ENCODE assay signal across 17 mouse cellular contexts in genomic region chr4:119632721-119633120, GRCm38 (mm10). TPM values are rescaled to one million over a fixed set of nuclear protein-coding genes. Genes with fewer than 3 reads are reported as not detected.
DNase-seq lines count a peak whose midpoint lies in the region; ATAC-seq and TF ChIP-seq lines count a peak whose summit lies in the region.
"Had no signal": no experiment of that assay in that cellular context is flagged by ENCODE, and none has a peak within 500 bp of the region (broad histone marks: within the 10 kb centered on the region; RNA-seq: fewer than 3 reads in every experiment).

No protein-coding gene starts in this region.

- peak overlapping the region; percentile 83 for H3K27ac ChIP-seq in heart, embryonic 10.5 days
- H3K27ac ChIP-seq in lung, embryonic 14.5 days (ENCODE audit: low read depth), result peak overlapping the region; percentile 24; the same call in 1 of the 2 replicates
- H3K27ac ChIP-seq in limb, embryonic 14.5 days (replicated peaks; ENCODE audit: low read depth, low read length), result 0 out of 2 replicates have a peak overlapping the region, but pooled peaks have one; percentile 19
- H3K27ac ChIP-seq: embryonic facial prominence, embryonic 12.5 days; kidney, postnatal 0 days; stomach, embryonic 15.5 days had no signal

- H3K9ac ChIP-seq in lung, embryonic 14.5 days, result no peak overlapping the region
- no peak overlapping the region for H3K9ac ChIP-seq in limb, embryonic 14.5 days (ENCODE audit: low read depth, low read length, severe bottlenecking)
- H3K9ac ChIP-seq: embryonic facial prominence, embryonic 12.5 days; stomach, embryonic 15.5 days had no signal

- no peak for DNase-seq in heart, embryonic 10.5 days (ENCODE audit: low spot score)
- DNase-seq in heart, adult 11 months, result no peak
- DNase-seq in lung, embryonic 14.5 days, result no peak
- DNase-seq in lung, postnatal 14 days, result no peak
- DNase-seq in brain, adult 2 months (ENCODE audit: low read depth, low spot score), result peak; percentile 37
- no peak for DNase-seq in limb, embryonic 14.5 days (ENCODE audit: low spot score)
- no peak for DNase-seq in ovary, postnatal 14 days (ENCODE audit: low spot score)
- DNase-seq: liver; thymus, postnatal 4 days had no signal

- no peak for ATAC-seq in lung, embryonic 14.5 days (ENCODE audit: insufficient read depth)
- ATAC-seq in limb, embryonic 14.5 days (ENCODE audit: low FRiP score, low read depth), result no peak
- no peak for ATAC-seq in activated CD4-positive, CD25-positive, alpha-beta regulatory T cell, adult 4 months

- no peak for TF ChIP-seq CTCF in lung, embryonic 14.5 days (IDR thresholded peaks at IDR 0.05; ENCODE audit: low read depth)

- peaks cover 14% of the 10 kb centered on the region for H3K36me3 ChIP-seq in heart, embryonic 10.5 days
- H3K36me3 ChIP-seq in lung, embryonic 14.5 days (ENCODE audit: insufficient read depth), result peaks cover 16% of the 10 kb centered on the region
- peaks cover 7% of the 10 kb centered on the region for H3K36me3 ChIP-seq in limb, embryonic 14.5 days (ENCODE audit: control insufficient read depth, insufficient read depth, low read length)

- TF ChIP-seq POLR2A in limb, embryonic 14.5 days (IDR thresholded peaks at IDR 0.05; ENCODE audit: borderline replicate concordance, extremely low read depth, insufficient read depth, insufficient read length), result no peak

- 28% methylated on average over 7 of the region's 7 CpGs for WGBS in heart, embryonic 10.5 days
- WGBS in lung, embryonic 14.5 days, result 49% methylated on average over 7 of the region's 7 CpGs
- 74% methylated on average over 7 of the region's 7 CpGs for WGBS in limb, embryonic 14.5 days

- H3K4me2 ChIP-seq in lung, embryonic 14.5 days, result no peak overlapping the region
- no peak overlapping the region for H3K4me2 ChIP-seq in limb, embryonic 14.5 days (replicated peaks; ENCODE audit: low read depth, low read length, severe bottlenecking)
- H3K4me2 ChIP-seq: embryonic facial prominence, embryonic 12.5 days; stomach, embryonic 15.5 days had no signal

- H3K27me3 ChIP-seq in heart, embryonic 10.5 days (ENCODE audit: insufficient read depth, poor library complexity, severe bottlenecking), result no peaks in the 10 kb centered on the region
- no peaks in the 10 kb centered on the region for H3K27me3 ChIP-seq in lung, embryonic 14.5 days (ENCODE audit: insufficient read depth, low read length)
- H3K27me3 ChIP-seq in limb, embryonic 14.5 days (ENCODE audit: control insufficient read depth, insufficient read depth, low read length), result no peaks in the 10 kb centered on the region
- H3K27me3 ChIP-seq: embryonic facial prominence, embryonic 12.5 days; stomach, embryonic 15.5 days had no signal

- no peaks in the 10 kb centered on the region for H3K9me3 ChIP-seq in heart, embryonic 10.5 days
- no peaks in the 10 kb centered on the region for H3K9me3 ChIP-seq in lung, embryonic 14.5 days (ENCODE audit: low read depth, low read length)
- no peaks in the 10 kb centered on the region for H3K9me3 ChIP-seq in limb, embryonic 14.5 days (ENCODE audit: control insufficient read depth, low read length)
- H3K9me3 ChIP-seq: embryonic facial prominence, embryonic 12.5 days; megakaryocyte, embryonic 14.5 days; stomach, embryonic 15.5 days had no signal

- peaks cover 75% of the 10 kb centered on the region for H3K4me1 ChIP-seq in heart, embryonic 10.5 days
- peaks cover 4% of the 10 kb centered on the region; the same call in 1 of the 2 replicates for H3K4me1 ChIP-seq in lung, embryonic 14.5 days (ENCODE audit: insufficient read depth)
- H3K4me1 ChIP-seq in limb, embryonic 14.5 days (ENCODE audit: control insufficient read depth, insufficient read depth, low read length), result no peaks in the 10 kb centered on the region
- H3K4me1 ChIP-seq: embryonic facial prominence, embryonic 12.5 days had no signal

- H3K4me3 ChIP-seq in heart, embryonic 10.5 days, result no peak overlapping the region
- no peak overlapping the region for H3K4me3 ChIP-seq in lung, embryonic 14.5 days (ENCODE audit: low read depth, low read length)
- no peak overlapping the region for H3K4me3 ChIP-seq in limb, embryonic 14.5 days (replicated peaks; ENCODE audit: low read length)
- H3K4me3 ChIP-seq: embryonic facial prominence, embryonic 12.5 days; megakaryocyte, embryonic 14.5 days; stomach, embryonic 15.5 days had no signal

RNA-seq across cellular contexts. Expression of gene Guca2a, which starts 4.8 kb away (rescaled TPM):
- polyA plus RNA-seq in heart, embryonic 10.5 days (2016; fragmentation: Nextera tagmentation; extraction: Ambion mirVana), result 0.26 TPM in 1 of 2 replicates, not detected in the other
- 0.45 TPM in 1 of 2 replicates, not detected in the other for polyA plus RNA-seq in lung, embryonic 14.5 days (2014; fragmentation: Nextera tagmentation; extraction: Ambion mirVana)
- not detected in 2 replicates for polyA plus RNA-seq in limb, embryonic 14.5 days (2012; rRNA removed)
- not detected in 2 replicates for polyA plus RNA-seq in limb, embryonic 14.5 days (2014; fragmentation: Nextera tagmentation; extraction: Ambion mirVana)
- not detected for polyA plus RNA-seq in activated CD4-positive, CD25-positive, alpha-beta regulatory T cell, adult 4 months (2017; shearing (Covaris generic))
- polyA plus RNA-seq: embryonic facial prominence, embryonic 12.5 days; frontal cortex, adult 2 months; neural tube, embryonic 14.5 days had no signal

RNA-seq across cellular contexts. Expression of gene Guca2b, which starts 26.0 kb away (rescaled TPM):
- polyA plus RNA-seq in heart, embryonic 10.5 days (2016; fragmentation: Nextera tagmentation; extraction: Ambion mirVana), result not detected in 2 replicates
- polyA plus RNA-seq in lung, embryonic 14.5 days (2014; fragmentation: Nextera tagmentation; extraction: Ambion mirVana), result not detected in 2 replicates
- 3.6 TPM in 1 of 2 replicates, not detected in the other for polyA plus RNA-seq in limb, embryonic 14.5 days (2012; rRNA removed)
- polyA plus RNA-seq in limb, embryonic 14.5 days (2014; fragmentation: Nextera tagmentation; extraction: Ambion mirVana), result not detected in 2 replicates
- not detected for polyA plus RNA-seq in activated CD4-positive, CD25-positive, alpha-beta regulatory T cell, adult 4 months (2017; shearing (Covaris generic))
- polyA plus RNA-seq: C2C12; embryonic facial prominence, embryonic 12.5 days; neural tube, embryonic 14.5 days had no signal

Comparison
In these comparisons a context has a peak if more than half of its experiments do, and no peak if none do; other contexts are left out.
1. H3K27ac ChIP-seq: peak in every context shown above with its lines; median percentile 83 in heart, embryonic 10.5 days; 24 in lung, embryonic 14.5 days; 19 in limb, embryonic 14.5 days.